Mouse (Mus musculus): ENCODE results near the gene Ccdc74a. TPM values are rescaled to one million over a fixed set of nuclear protein-coding genes. Genes with fewer than 3 reads are reported as not detected.

Ccdc74a gene
- polyA plus RNA-seq, 1 experiment from 2014 or later, result 14.6 TPM

Other genes starting within 250 kb of the Ccdc74a start
- gene Snap29, start 240.5 kb upstream of the Ccdc74a start, polyA plus RNA-seq (2015; fragmentation: Nextera tagmentation; extraction: Ambion mirVana), result 26.0 and 30.9 TPM in 2 replicates
- 73.7 and 74.8 TPM in 2 replicates for gene Pi4ka, start 240.2 kb upstream of the Ccdc74a start, polyA plus RNA-seq (2015; fragmentation: Nextera tagmentation; extraction: Ambion mirVana)
- 72.4 and 88.8 TPM in 2 replicates for gene Crkl, start 194.5 kb upstream of the Ccdc74a start, polyA plus RNA-seq (2015; fragmentation: Nextera tagmentation; extraction: Ambion mirVana)
- 13.6 and 22.2 TPM in 2 replicates for gene Aifm3, start 156.9 kb upstream of the Ccdc74a start, polyA plus RNA-seq (2015; fragmentation: Nextera tagmentation; extraction: Ambion mirVana)
- 145 and 151 TPM in 2 replicates for gene Lztr1, start 137.8 kb upstream of the Ccdc74a start, polyA plus RNA-seq (2015; fragmentation: Nextera tagmentation; extraction: Ambion mirVana)
- 60.7 and 62.7 TPM in 2 replicates for gene Thap7, start 115.3 kb upstream of the Ccdc74a start, polyA plus RNA-seq (2015; fragmentation: Nextera tagmentation; extraction: Ambion mirVana)
- gene Lrrc74b, start 85.2 kb upstream of the Ccdc74a start, polyA plus RNA-seq (2015; fragmentation: Nextera tagmentation; extraction: Ambion mirVana), result 1.3 and 2.0 TPM in 2 replicates
- gene P2rx6, start 84.6 kb upstream of the Ccdc74a start, polyA plus RNA-seq (2015; fragmentation: Nextera tagmentation; extraction: Ambion mirVana), result 3.0 and 3.5 TPM in 2 replicates
- 43.7 and 49.5 TPM in 2 replicates for gene Slc7a4, start 63.3 kb upstream of the Ccdc74a start, polyA plus RNA-seq (2015; fragmentation: Nextera tagmentation; extraction: Ambion mirVana)
- 27.6 and 28.4 TPM in 2 replicates for gene Smpd4, start 27.1 kb upstream of the Ccdc74a start, polyA plus RNA-seq (2015; fragmentation: Nextera tagmentation; extraction: Ambion mirVana)
- gene Med15, start 86.4 kb downstream of the Ccdc74a start, polyA plus RNA-seq (2015; fragmentation: Nextera tagmentation; extraction: Ambion mirVana), result 47.5 and 47.9 TPM in 2 replicates
- 86.0 and 89.4 TPM in 2 replicates for gene Klhl22, start 113.1 kb downstream of the Ccdc74a start, polyA plus RNA-seq (2015; fragmentation: Nextera tagmentation; extraction: Ambion mirVana)
- 0.88 and 1.2 TPM in 2 replicates for gene Scarf2, start 150.8 kb downstream of the Ccdc74a start, polyA plus RNA-seq (2015; fragmentation: Nextera tagmentation; extraction: Ambion mirVana)
- 3.8 and 4.2 TPM in 2 replicates for gene B830017H08Rik, start 186.7 kb downstream of the Ccdc74a start, polyA plus RNA-seq (2015; fragmentation: Nextera tagmentation; extraction: Ambion mirVana)
- 3.3 and 4.4 TPM in 2 replicates for gene Car15, start 191.9 kb downstream of the Ccdc74a start, polyA plus RNA-seq (2015; fragmentation: Nextera tagmentation; extraction: Ambion mirVana)
- 0.48 and 0.49 TPM in 2 replicates for gene Gm20518, start 245.2 kb downstream of the Ccdc74a start, polyA plus RNA-seq (2015; fragmentation: Nextera tagmentation; extraction: Ambion mirVana)
- 0.09 TPM in 1 of 2 replicates, not detected in the other for gene Tssk1, start 247.8 kb downstream of the Ccdc74a start, polyA plus RNA-seq (2015; fragmentation: Nextera tagmentation; extraction: Ambion mirVana)

All from midbrain, embryonic 16.5 days (tissue).